Mouse (Mus musculus) midbrain, embryonic 11.5 days (tissue): ENCODE results near the gene Frem2. TPM values are rescaled to one million over a fixed set of nuclear protein-coding genes. Genes with fewer than 3 reads are reported as not detected.

Experiments used
- ATAC-seq: fragments of 200-750 bp; cut with Nextera tagmentation; 2 replicates; pipeline ENCODE4 v1.8.0; 2017; ENCODE audit warnings: moderate TSS enrichment, moderate library complexity; ENCODE audit not compliant: low FRiP score
- DNase-seq: peaks from one replicate; pipeline ENCODE4 v3.0.0; 2015; ENCODE audit warnings: low spot score; ENCODE audit errors: missing footprints
- H3K27ac ChIP-seq: fragments of 300-500 bp; sonication (generic); 2 replicates; pipeline ENCODE4 v1.5.1; 2014; ENCODE audit warnings: low read depth, low read length
- H3K27me3 ChIP-seq: fragments of 300-500 bp; sonication (generic); 2 replicates; pipeline ENCODE4 v1.6.1; 2014; ENCODE audit warnings: mild to moderate bottlenecking, low read length, moderate library complexity, mixed read lengths; ENCODE audit not compliant: control insufficient read depth, insufficient read depth
- H3K36me3 ChIP-seq: fragments of 300-500 bp; sonication (generic); 2 replicates; pipeline ENCODE4 v1.6.1; 2014; ENCODE audit warnings: mild to moderate bottlenecking, low read length, moderate library complexity, mixed read lengths; ENCODE audit not compliant: control insufficient read depth, insufficient read depth
- H3K4me1 ChIP-seq: fragments of 300-500 bp; sonication (generic); 2 replicates; pipeline ENCODE4 v1.6.1; 2014; ENCODE audit warnings: low read length; ENCODE audit not compliant: control insufficient read depth, insufficient read depth
- H3K4me2 ChIP-seq: fragments of 300-500 bp; sonication (generic); 2 replicates; pipeline ENCODE4 v1.6.1; 2014; ENCODE audit warnings: mild to moderate bottlenecking, moderate library complexity
- H3K4me3 ChIP-seq: fragments of 300-500 bp; sonication (generic); 2 replicates; pipeline ENCODE4 v1.5.1; 2014; ENCODE audit warnings: low read depth, low read length
- H3K9ac ChIP-seq: fragments of 300-500 bp; sonication (generic); 2 replicates; pipeline ENCODE4 v1.6.1; 2014; ENCODE audit warnings: low read length
- H3K9me3 ChIP-seq: fragments of 300-500 bp; sonication (generic); 2 replicates; pipeline ENCODE4 v1.6.1; 2016; ENCODE audit warnings: low read length; ENCODE audit not compliant: control insufficient read depth
- WGBS: fragments of 180-500 bp; shearing (Covaris S2); extraction: QIAGEN DNeasy Blood & Tissue Kit; methylation state at CpG from one replicate; pipeline ENCODE4 v1.1.7; 2014; 5-methylcytosine and 5-hydroxymethylcytosine counted together
- polyA plus RNA-seq: library from polyadenylated mRNA; unstranded; fragments of >200 nt; fragmentation: Nextera tagmentation; extraction: Ambion mirVana; gene quantifications from 2 replicates; pipeline ENCODE4 v1.2.1, GENCODE M21; 2014

Gene Frem2
- polyA plus RNA-seq, 1 experiment from 2014 or later = 1.7 TPM

GRCm38 (mm10) chr3:53631126-53631525, 26.0 kb downstream of the Frem2 start:
- Histone ChIP-seq H3K4me1 (peaks cover 5% of the 10 kb centered on the region; the same call in 1 of the 2 replicates), H3K27me3 (no peaks in the 10 kb centered on the region), H3K27ac (no peak overlapping the region; the same call in 1 of the 2 replicates), H3K4me3 (no peak overlapping the region), H3K4me2 (no peak overlapping the region), H3K9me3 (no peaks in the 10 kb centered on the region), H3K36me3 (no peaks in the 10 kb centered on the region), H3K9ac (no peak overlapping the region)
- ATAC-seq (peak; percentile 40; the same call in 1 of the 2 replicates), DNase-seq (peak; percentile 91)
- 51% methylated on average over 14 of the region's 14 CpGs for WGBS

GRCm38 (mm10) chr3:53630630-53631029, 26.5 kb downstream of the Frem2 start:
- Histone ChIP-seq H3K4me1 (peaks cover 5% of the 10 kb centered on the region; the same call in 1 of the 2 replicates), H3K9me3 (no peaks in the 10 kb centered on the region), H3K27ac (no peak overlapping the region), H3K27me3 (no peaks in the 10 kb centered on the region), H3K36me3 (no peaks in the 10 kb centered on the region), H3K9ac (no peak overlapping the region), H3K4me2 (no peak overlapping the region), H3K4me3 (no peak overlapping the region)
- ATAC-seq (no peak), DNase-seq (no peak)
- WGBS = 66% methylated on average over 4 of the region's 4 CpGs

GRCm38 (mm10) chr3:53629966-53630365, 27.2 kb downstream of the Frem2 start:
- no peak overlapping the region for H3K27ac ChIP-seq
- no peaks in the 10 kb centered on the region for H3K36me3 ChIP-seq
- no peak overlapping the region for H3K9ac ChIP-seq
- DNase-seq (no peak), ATAC-seq (no peak)
- no peaks in the 10 kb centered on the region for H3K27me3 ChIP-seq
- no peak overlapping the region for H3K4me2 ChIP-seq
- no peaks in the 10 kb centered on the region for H3K9me3 ChIP-seq
- no peak overlapping the region for H3K4me3 ChIP-seq
- H3K4me1 ChIP-seq = peaks cover 5% of the 10 kb centered on the region; the same call in 1 of the 2 replicates
- WGBS = 92% methylated on average over 5 of the region's 5 CpGs

GRCm38 (mm10) chr3:53623222-53623621, 33.9 kb downstream of the Frem2 start:
- Histone ChIP-seq H3K27me3 (no peaks in the 10 kb centered on the region), H3K27ac (no peak overlapping the region), H3K4me3 (no peak overlapping the region), H3K36me3 (no peaks in the 10 kb centered on the region), H3K9me3 (no peaks in the 10 kb centered on the region), H3K4me2 (no peak overlapping the region), H3K4me1 (no peaks in the 10 kb centered on the region), H3K9ac (no peak overlapping the region)
- WGBS = 92% methylated on average over 8 of the region's 8 CpGs
- DNase-seq = no peak
- ATAC-seq = no peak

GRCm38 (mm10) chr3:53620978-53621377, 36.2 kb downstream of the Frem2 start:
- 78% methylated on average over 3 of the region's 3 CpGs for WGBS
- DNase-seq = no peak
- no peak for ATAC-seq
- no peaks in the 10 kb centered on the region for H3K9me3 ChIP-seq
- no peak overlapping the region for H3K4me2 ChIP-seq
- no peak overlapping the region for H3K4me3 ChIP-seq
- H3K4me1 ChIP-seq = no peaks in the 10 kb centered on the region
- H3K27ac ChIP-seq = no peak overlapping the region
- H3K27me3 ChIP-seq = no peaks in the 10 kb centered on the region
- no peak overlapping the region for H3K9ac ChIP-seq
- no peaks in the 10 kb centered on the region for H3K36me3 ChIP-seq

- DNase-seq (no peak), ATAC-seq (no peak)
- no peak overlapping the region for H3K27ac ChIP-seq
- H3K4me1 ChIP-seq = no peaks in the 10 kb centered on the region
- 88% methylated on average over 8 of the region's 8 CpGs for WGBS
- H3K4me2 ChIP-seq = no peak overlapping the region
- no peak overlapping the region for H3K4me3 ChIP-seq
- no peak overlapping the region for H3K9ac ChIP-seq
- H3K9me3 ChIP-seq = no peaks in the 10 kb centered on the region
- no peaks in the 10 kb centered on the region for H3K27me3 ChIP-seq
- H3K36me3 ChIP-seq = no peaks in the 10 kb centered on the region
Measured at GRCm38 (mm10) chr3:53620355-53620754, 36.8 kb downstream of the Frem2 start.

GRCm38 (mm10) chr3:53611106-53611505, 46.0 kb downstream of the Frem2 start:
- Histone ChIP-seq H3K4me2 (no peak overlapping the region), H3K4me1 (no peaks in the 10 kb centered on the region), H3K36me3 (no peaks in the 10 kb centered on the region), H3K9ac (no peak overlapping the region), H3K4me3 (no peak overlapping the region), H3K27me3 (no peaks in the 10 kb centered on the region), H3K27ac (no peak overlapping the region), H3K9me3 (no peaks in the 10 kb centered on the region)
- no peak for ATAC-seq
- 85% methylated on average over 3 of the region's 3 CpGs for WGBS
- no peak for DNase-seq

GRCm38 (mm10) chr3:53609851-53610250, 47.3 kb downstream of the Frem2 start:
- H3K9ac ChIP-seq = no peak overlapping the region
- no peak for ATAC-seq
- no peaks in the 10 kb centered on the region for H3K36me3 ChIP-seq
- H3K4me2 ChIP-seq = no peak overlapping the region
- H3K9me3 ChIP-seq = no peaks in the 10 kb centered on the region
- H3K4me3 ChIP-seq = no peak overlapping the region
- no peak overlapping the region for H3K27ac ChIP-seq
- 72% methylated on average over 4 of the region's 4 CpGs for WGBS
- no peak for DNase-seq
- H3K4me1 ChIP-seq = no peaks in the 10 kb centered on the region
- no peaks in the 10 kb centered on the region for H3K27me3 ChIP-seq

- Histone ChIP-seq H3K36me3 (no peaks in the 10 kb centered on the region), H3K4me3 (no peak overlapping the region), H3K9me3 (no peaks in the 10 kb centered on the region), H3K4me2 (no peak overlapping the region), H3K4me1 (no peaks in the 10 kb centered on the region), H3K27me3 (no peaks in the 10 kb centered on the region), H3K27ac (no peak overlapping the region), H3K9ac (no peak overlapping the region)
- ATAC-seq (no peak), DNase-seq (no peak)
- WGBS = 68% methylated on average over 4 of the region's 4 CpGs
Measured at GRCm38 (mm10) chr3:53600140-53600539, 57.0 kb downstream of the Frem2 start.

- Histone ChIP-seq H3K4me3 (no peak overlapping the region), H3K9ac (no peak overlapping the region), H3K4me1 (no peaks in the 10 kb centered on the region), H3K36me3 (no peaks in the 10 kb centered on the region), H3K4me2 (no peak overlapping the region), H3K27me3 (no peaks in the 10 kb centered on the region), H3K9me3 (no peaks in the 10 kb centered on the region), H3K27ac (no peak overlapping the region)
- DNase-seq (no peak), ATAC-seq (no peak)
- WGBS = 34% methylated on average over 7 of the region's 7 CpGs
Measured at GRCm38 (mm10) chr3:53599315-53599714, 57.8 kb downstream of the Frem2 start.
